Mouse (Mus musculus) testis, adult 2 months (tissue): Measurements from ENCODE around the gene Fkbp11. TPM values are rescaled to one million over a fixed set of nuclear protein-coding genes. Genes with fewer than 3 reads are reported as not detected.

Source experiments
- H3K27ac ChIP-seq: fragments of 200-500 bp; 2 replicates; pipeline ENCODE4 v1.5.1; 2012; ENCODE audit warnings: low read depth, low read length; ENCODE audit not compliant: control insufficient read depth, insufficient read depth
- H3K27me3 ChIP-seq: fragments of 200-500 bp; 2 replicates; pipeline ENCODE4 v1.6.1; 2012; ENCODE audit warnings: mild to moderate bottlenecking, low read length, moderate library complexity; ENCODE audit not compliant: control insufficient read depth, insufficient read depth
- H3K36me3 ChIP-seq: fragments of 200-500 bp; 2 replicates; pipeline ENCODE4 v1.6.1; 2012; ENCODE audit warnings: mild to moderate bottlenecking, low read length; ENCODE audit not compliant: control insufficient read depth, insufficient read depth
- H3K4me1 ChIP-seq: fragments of 200-500 bp; 2 replicates; pipeline ENCODE4 v1.6.1; 2012; ENCODE audit warnings: low read length; ENCODE audit not compliant: control insufficient read depth, insufficient read depth
- H3K4me3 ChIP-seq: fragments of 200-500 bp; 2 replicates; pipeline ENCODE4 v1.5.1; 2012; ENCODE audit warnings: low read depth, mild to moderate bottlenecking, low read length, moderate library complexity, mixed read lengths; ENCODE audit not compliant: control insufficient read depth
- CTCF ChIP-seq: fragments of 200-500 bp; IDR thresholded peaks from 2 replicates; pipeline ENCODE4 v1.5.1; 2012; ENCODE audit warnings: low read depth, mild to moderate bottlenecking, inconsistent platforms, low read length, moderate library complexity; ENCODE audit not compliant: control insufficient read depth, insufficient read depth, insufficient replicate concordance
- POLR2A ChIP-seq: fragments of 200-500 bp; IDR thresholded peaks from 2 replicates; pipeline ENCODE4 v1.6.1; 2012; ENCODE audit warnings: low read depth, mild to moderate bottlenecking, inconsistent platforms, low read length, moderate library complexity; ENCODE audit not compliant: control insufficient read depth
- polyA plus RNA-seq: library from polyadenylated mRNA; depleted of rRNA; stranded (reverse); fragments of >200 nt; gene quantifications from 2 replicates; pipeline ENCODE4 v1.2.3, GENCODE M21; 2012

The Fkbp11 gene
- polyA plus RNA-seq, 1 experiment = 1.0 TPM

DNA sequence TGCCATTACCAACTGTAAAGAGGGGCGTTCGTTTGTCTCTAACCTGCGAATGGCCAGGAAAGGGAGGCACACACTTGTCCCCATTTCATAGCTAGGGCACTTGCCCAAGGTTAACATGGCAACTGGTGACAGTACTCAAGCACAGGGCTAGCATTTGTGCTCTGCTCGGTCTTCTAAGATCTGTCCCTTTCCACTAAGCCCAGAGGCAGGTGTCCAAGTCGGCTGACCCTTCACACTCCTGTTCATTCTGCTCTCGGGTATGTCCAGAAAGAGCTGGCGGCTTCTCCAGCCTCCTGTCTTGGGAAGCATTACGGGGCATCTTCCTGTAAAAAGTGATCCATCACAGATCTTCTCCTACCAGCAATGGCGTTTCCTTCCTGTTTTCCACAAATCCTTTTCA lies 368 bp upstream of the Fkbp11 start:
- Histone ChIP-seq H3K4me3 (no peak overlapping the region; the same call in 1 of the 2 replicates), H3K27me3 (no peaks in the 10 kb centered on the region), H3K36me3 (no peaks in the 10 kb centered on the region), H3K27ac (no peak overlapping the region), H3K4me1 (peaks cover 21% of the 10 kb centered on the region)
- TF ChIP-seq POLR2A (no peak), CTCF (no peak)

DNA sequence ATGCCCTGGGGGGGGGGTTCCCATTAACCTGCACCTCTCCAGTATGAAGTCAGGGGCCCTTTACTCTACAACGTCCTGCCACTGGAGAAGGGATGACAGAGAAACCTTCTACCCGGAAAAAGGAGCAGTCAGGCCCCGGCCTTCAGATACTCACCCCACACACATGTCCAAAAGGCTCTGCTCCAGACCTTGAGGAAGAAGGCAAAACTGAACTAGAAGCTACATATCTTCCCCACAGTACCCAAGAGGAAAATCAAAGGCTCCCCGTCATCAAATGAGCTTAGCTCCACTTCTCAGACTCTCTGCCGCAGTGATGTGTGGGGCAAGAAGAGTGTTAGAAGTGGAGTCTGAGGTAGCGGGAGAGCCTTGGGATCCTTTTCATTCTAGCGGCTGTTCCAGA lies 1.3 kb downstream of the Fkbp11 start:
- Histone ChIP-seq H3K4me1 (peaks cover 21% of the 10 kb centered on the region), H3K36me3 (no peaks in the 10 kb centered on the region), H3K27me3 (no peaks in the 10 kb centered on the region), H3K4me3 (no peak overlapping the region), H3K27ac (no peak overlapping the region)
- TF ChIP-seq POLR2A (no peak), CTCF (no peak)

GRCm38 (mm10) chr15:98726079-98726478 lies 1.9 kb downstream of the Fkbp11 start:
- Histone ChIP-seq H3K4me1 (peaks cover 21% of the 10 kb centered on the region), H3K27me3 (no peaks in the 10 kb centered on the region), H3K27ac (no peak overlapping the region), H3K36me3 (no peaks in the 10 kb centered on the region; the same call in 1 of the 2 replicates), H3K4me3 (no peak overlapping the region)
- no peak for TF ChIP-seq POLR2A

GRCm38 (mm10) chr15:98724441-98724840 lies 3.6 kb downstream of the Fkbp11 start:
- Histone ChIP-seq H3K4me1 (peaks cover 21% of the 10 kb centered on the region), H3K36me3 (no peaks in the 10 kb centered on the region; the same call in 1 of the 2 replicates), H3K4me3 (no peak overlapping the region), H3K27me3 (no peaks in the 10 kb centered on the region), H3K27ac (no peak overlapping the region)
- TF ChIP-seq CTCF = no peak
- no peak for TF ChIP-seq POLR2A

GRCm38 (mm10) chr15:98722854-98723253 lies 5.1 kb downstream of the Fkbp11 start:
- peaks cover 16% of the 10 kb centered on the region for H3K4me1 ChIP-seq
- no peak overlapping the region for H3K4me3 ChIP-seq
- H3K36me3 ChIP-seq = no peaks in the 10 kb centered on the region; the same call in 1 of the 2 replicates
- TF ChIP-seq POLR2A (no peak), CTCF (no peak)
- H3K27ac ChIP-seq = no peak overlapping the region
- no peaks in the 10 kb centered on the region for H3K27me3 ChIP-seq

DNA sequence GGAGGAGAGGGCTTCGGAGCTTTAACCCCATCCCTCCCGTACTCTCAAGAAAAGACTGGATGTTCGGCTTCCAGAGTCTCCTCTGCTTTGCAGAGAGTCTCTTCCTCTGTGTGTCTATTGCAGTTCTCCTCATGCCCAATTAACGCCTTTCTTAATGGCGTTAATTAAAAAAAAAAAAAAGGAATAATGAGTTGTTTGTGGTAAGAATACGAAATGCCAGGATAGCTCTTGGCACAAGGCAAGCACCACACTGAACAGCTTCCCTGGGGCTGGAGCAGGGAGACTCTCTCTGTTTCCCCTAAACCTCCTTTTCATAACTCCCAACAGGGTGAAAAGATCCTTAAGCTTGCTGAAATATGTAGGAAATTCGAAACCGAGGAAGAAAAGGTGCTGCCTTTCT lies 5.8 kb downstream of the Fkbp11 start:
- Histone ChIP-seq H3K4me3 (no peak overlapping the region), H3K4me1 (peaks cover 10% of the 10 kb centered on the region), H3K27me3 (no peaks in the 10 kb centered on the region), H3K36me3 (no peaks in the 10 kb centered on the region; the same call in 1 of the 2 replicates), H3K27ac (no peak overlapping the region)
- TF ChIP-seq POLR2A = no peak
- no peak for TF ChIP-seq CTCF

- Histone ChIP-seq H3K27me3 (no peaks in the 10 kb centered on the region), H3K36me3 (no peaks in the 10 kb centered on the region; the same call in 1 of the 2 replicates), H3K4me1 (no peaks in the 10 kb centered on the region), H3K4me3 (no peak overlapping the region), H3K27ac (no peak overlapping the region)
- no peak for TF ChIP-seq POLR2A
- TF ChIP-seq CTCF = no peak
Observed at GRCm38 (mm10) chr15:98717301-98717700, 10.7 kb downstream of the Fkbp11 start.

GRCm38 (mm10) chr15:98714230-98714652 lies 13.8 kb downstream of the Fkbp11 start:
- Histone ChIP-seq H3K27me3 (no peaks in the 10 kb centered on the region), H3K27ac (no peak overlapping the region), H3K4me3 (no peak overlapping the region), H3K4me1 (no peaks in the 10 kb centered on the region), H3K36me3 (no peaks in the 10 kb centered on the region; the same call in 1 of the 2 replicates)
- TF ChIP-seq CTCF (no peak), POLR2A (no peak)
